Mouse (Mus musculus) hindbrain, embryonic 14.5 days (tissue): ENCODE data around the gene Gm14151. TPM values are rescaled to one million over a fixed set of nuclear protein-coding genes. Genes with fewer than 3 reads are reported as not detected.

ENCODE experiments used
- polyA plus RNA-seq: library from polyadenylated mRNA; unstranded; fragments of >200 nt; fragmentation: Nextera tagmentation; extraction: Ambion mirVana; gene quantifications from 2 replicates; pipeline ENCODE4 v1.2.1, GENCODE M21; 2014

Gene Gm14151
- polyA plus RNA-seq, 1 experiment from 2014 or later, result not detected

Other genes starting within 250 kb of the Gm14151 start
- 126 and 136 TPM in 2 replicates for gene Abhd12, start 187.6 kb downstream of the Gm14151 start, polyA plus RNA-seq
- 16.0 and 17.5 TPM in 2 replicates for gene Gins1, start 186.9 kb downstream of the Gm14151 start, polyA plus RNA-seq
- 4.3 and 4.7 TPM in 2 replicates for gene Ninl, start 53.0 kb downstream of the Gm14151 start, polyA plus RNA-seq
- 41.2 and 43.0 TPM in 2 replicates for gene Nanp, start 53.0 kb downstream of the Gm14151 start, polyA plus RNA-seq
- gene Gm14147, start 5.9 kb upstream of the Gm14151 start, polyA plus RNA-seq, result not detected in 2 replicates